Mouse (Mus musculus): ENCODE results near the gene Nip7.
"Not testable (repeated sequence)": the region's sequence is repeated elsewhere in the genome, so short reads cannot be mapped to it uniquely, and the experiment has no call there.

GRCm38 (mm10) chr8:107108089-107108488, 51.4 kb downstream of the Nip7 start:
- not testable (repeated sequence) for TF ChIP-seq EP300 (IDR thresholded peaks at IDR 0.05; ENCODE audit: insufficient read depth, low read depth, low read length); CTCF (IDR thresholded peaks at IDR 0.05)
